Mouse (Mus musculus) E14TG2a.4 (cell line): ENCODE results near the gene Ttc33.

Experiments used
- CTCF ChIP-seq: conservative IDR thresholded peaks from 2 replicates; pipeline ENCODE4 v1.5.1; 2014; ENCODE audit warnings: low read length
- NANOG ChIP-seq: IDR thresholded peaks from 2 replicates; pipeline ENCODE4 v1.6.1; 2014; ENCODE audit warnings: borderline replicate concordance, low read length, mixed read lengths

DNA sequence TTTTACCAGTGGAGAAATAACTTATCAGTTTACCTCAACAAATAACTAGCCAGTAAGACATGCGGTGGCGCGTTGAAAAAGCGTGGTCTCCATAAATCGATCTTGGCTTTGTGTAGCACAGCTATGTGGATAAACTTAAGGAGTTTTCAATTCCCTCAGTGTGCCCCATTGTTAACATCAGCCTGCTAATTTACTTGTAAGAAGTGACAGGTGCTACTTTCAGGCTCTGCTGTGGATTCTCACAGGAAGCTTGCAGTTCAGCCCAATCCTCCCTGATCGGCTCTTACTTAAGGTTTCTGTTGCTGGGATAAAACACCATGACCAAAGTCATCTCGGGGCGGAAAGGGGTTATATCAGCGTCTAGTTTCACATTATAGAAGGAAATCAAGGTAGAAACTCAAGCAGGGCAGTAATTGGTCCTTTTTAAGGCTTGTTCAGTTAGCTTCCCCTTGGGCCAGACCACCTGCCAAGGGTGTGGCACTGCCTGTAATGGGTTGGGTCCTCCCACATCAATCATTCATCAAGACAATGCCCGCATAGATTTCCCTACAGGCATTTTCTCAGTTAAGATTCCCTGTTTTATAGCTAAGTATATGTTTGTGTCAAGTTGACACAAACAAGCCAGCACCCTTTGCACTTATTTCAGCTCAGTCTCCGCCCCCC is 526 bp upstream of the Ttc33 start:
- no peak for TF ChIP-seq CTCF
- TF ChIP-seq NANOG, result no peak
